Mouse (Mus musculus): ENCODE measurements at regions not wholly inside any gene's neighbourhood (a gene's known extent, or its start where the extent isn't known, plus 50 kb on each side); places are given as distances from the start of the nearest gene placed in this dataset.
"Not testable (repeated sequence)": the region's sequence is repeated elsewhere in the genome, so short reads cannot be mapped to it uniquely, and the experiment has no call there.

- intact Hi-C loops (cut with DNase I): no loop called here
- DNase-seq (ENCODE audit: extremely low spot score in 1 of 2, low spot score in 2 of 2): no peak
Observed at GRCm38 (mm10) chr17:15252187-15252586, 124.5 kb downstream of the Dll1 start.

- no peak for DNase-seq (ENCODE audit: extremely low spot score in 1 of 2, low spot score in 2 of 2)
- intact Hi-C loops (cut with DNase I): no loop called here
Observed at GRCm38 (mm10) chr17:15251641-15252040, 125.0 kb downstream of the Dll1 start.

GRCm38 (mm10) chr17:15248417-15248791 is 128.3 kb downstream of the Dll1 start:
- DNase-seq (ENCODE audit: extremely low spot score in 1 of 2, low spot score in 2 of 2): no peak
- intact Hi-C loops (cut with DNase I): no loop called here

GRCm38 (mm10) chr17:15247546-15248416 is 128.9 kb downstream of the Dll1 start:
- intact Hi-C loops (cut with DNase I): no loop called here
- peak; percentile 5 to 43 for DNase-seq (ENCODE audit: extremely low spot score in 1 of 2, low spot score in 2 of 2)

- intact Hi-C loops (cut with DNase I): no loop called here
- DNase-seq (ENCODE audit: extremely low spot score in 1 of 2, low spot score in 2 of 2): no peak
Observed at GRCm38 (mm10) chr17:15242976-15243635, 133.6 kb downstream of the Dll1 start.

GRCm38 (mm10) chr17:15242356-15242755 is 134.3 kb downstream of the Dll1 start:
- DNase-seq (ENCODE audit: extremely low spot score in 1 of 2, low spot score in 2 of 2): no peak

GRCm38 (mm10) chr17:15241491-15241890 is 135.2 kb downstream of the Dll1 start:
- DNase-seq (ENCODE audit: extremely low spot score in 1 of 2, low spot score in 2 of 2): no peak
- intact Hi-C loops (cut with DNase I): no loop called here

More at GRCm38 (mm10) chr17:15242356-15242755, 134.3 kb downstream of the Dll1 start:
- intact Hi-C loops (cut with DNase I): no loop called here

- intact Hi-C loops (cut with DNase I); DNase-seq (ENCODE audit: extremely low spot score in 1 of 2, low spot score in 2 of 2): not testable (repeated sequence)
Observed at GRCm38 (mm10) chr17:15240641-15241040, 136.0 kb downstream of the Dll1 start.

GRCm38 (mm10) chr17:15240011-15240410 is 136.7 kb downstream of the Dll1 start:
- intact Hi-C loops (cut with DNase I): no loop called here
- no peak for DNase-seq (ENCODE audit: extremely low spot score in 1 of 2, low spot score in 2 of 2)

- intact Hi-C loops (cut with DNase I): no loop called here
- no peak for DNase-seq (ENCODE audit: extremely low spot score in 1 of 2, low spot score in 2 of 2)
Observed at GRCm38 (mm10) chr17:15235041-15235440, 141.6 kb downstream of the Dll1 start.

GRCm38 (mm10) chr17:15231175-15231574 is 145.5 kb downstream of the Dll1 start:
- DNase-seq (ENCODE audit: extremely low spot score in 1 of 2, low spot score in 2 of 2): no peak
- intact Hi-C loops (cut with DNase I): no loop called here

GRCm38 (mm10) chr17:15229159-15229558 is 147.5 kb downstream of the Dll1 start:
- intact Hi-C loops (cut with DNase I): no loop called here
- DNase-seq (ENCODE audit: extremely low spot score in 1 of 2, low spot score in 2 of 2): no peak

- intact Hi-C loops (cut with DNase I): no loop called here
- DNase-seq (ENCODE audit: extremely low spot score in 1 of 2, low spot score in 2 of 2): peak in 1 of 2 experiments; percentile 45
Observed at GRCm38 (mm10) chr17:15228077-15228476, 148.6 kb downstream of the Dll1 start.

- intact Hi-C loops (cut with DNase I): no loop called here
- no peak for DNase-seq (ENCODE audit: extremely low spot score in 1 of 2, low spot score in 2 of 2)
Observed at GRCm38 (mm10) chr17:15223826-15224225, 152.8 kb downstream of the Dll1 start.

GRCm38 (mm10) chr17:15222923-15223322 is 153.7 kb downstream of the Dll1 start:
- DNase-seq (ENCODE audit: extremely low spot score in 1 of 2, low spot score in 2 of 2): no peak
- intact Hi-C loops (cut with DNase I): no loop called here

- DNase-seq (ENCODE audit: extremely low spot score in 1 of 2, low spot score in 2 of 2): no peak
- intact Hi-C loops (cut with DNase I): no loop called here
Observed at GRCm38 (mm10) chr17:15214157-15214685, 162.5 kb downstream of the Dll1 start.

- DNase-seq (ENCODE audit: extremely low spot score in 1 of 2, low spot score in 2 of 2): peak in 1 of 2 experiments; percentile 12
- intact Hi-C loops (cut with DNase I): no loop called here
Observed at GRCm38 (mm10) chr17:15208808-15209173, 167.5 kb upstream of the Gm3448 start.

GRCm38 (mm10) chr17:15208030-15208807 is 166.9 kb upstream of the Gm3448 start:
- intact Hi-C loops (cut with DNase I): no loop called here

More at GRCm38 (mm10) chr17:15208030-15208807, 166.9 kb upstream of the Gm3448 start:
- peak; percentile 68 to 84 for DNase-seq (ENCODE audit: extremely low spot score in 1 of 2, low spot score in 2 of 2)
